Mouse (Mus musculus) MEL (cell line): ENCODE results near the gene BC035947. TPM values are rescaled to one million over a fixed set of nuclear protein-coding genes. Genes with fewer than 3 reads are reported as not detected.

ENCODE experiments used
- DNase-seq: peaks from one replicate; pipeline ENCODE4 v3.0.0; 2011; ENCODE audit warnings: low read depth, low spot score
- H3K27ac ChIP-seq: 2 replicates; pipeline ENCODE4 v1.5.1; 2012; ENCODE audit warnings: low read depth, mild to moderate bottlenecking, control low read depth, low read length, moderate library complexity; ENCODE audit not compliant: control insufficient read depth
- H3K27me3 ChIP-seq, 2 experiments: fragments of 150-350 bp in 1 of 2; sonication (generic) in 1 of 2; 2 replicates each; pipeline ENCODE4 v1.6.1; 2012; ENCODE audit warnings: low read length in 2 of 2, mild to moderate bottlenecking in 2 of 2, improper control_type of control experiment in 1 of 2, moderate library complexity in 1 of 2; ENCODE audit not compliant: insufficient read depth in 2 of 2, control insufficient read depth in 1 of 2
- H3K36me3 ChIP-seq, 2 experiments: 2 replicates each; pipeline ENCODE4 v1.6.1; 2012 to 2014; ENCODE audit warnings: low read length in 2 of 2, improper control_type of control experiment in 1 of 2, inconsistent platforms in 1 of 2, mild to moderate bottlenecking in 1 of 2; ENCODE audit not compliant: insufficient read depth in 2 of 2, control insufficient read depth in 1 of 2
- H3K4me1 ChIP-seq, 2 experiments: fragments of 150-350 bp in 1 of 2; sonication (generic) in 1 of 2; 2 replicates each; pipeline ENCODE4 v1.6.1; 2012; ENCODE audit warnings: low read length in 2 of 2, improper control_type of control experiment in 1 of 2, mild to moderate bottlenecking in 1 of 2; ENCODE audit not compliant: insufficient read depth in 2 of 2, control insufficient read depth in 1 of 2
- H3K4me3 ChIP-seq, 2 experiments: fragments of 150-350 bp in 1 of 2; sonication (generic) in 1 of 2; 2 replicates each; pipeline ENCODE4 v1.5.1; 2012; ENCODE audit warnings: low read depth in 2 of 2, low read length in 2 of 2, mild to moderate bottlenecking in 2 of 2, moderate library complexity in 2 of 2, control low read depth in 1 of 2, improper control_type of control experiment in 1 of 2; ENCODE audit not compliant: control insufficient read depth in 1 of 2, insufficient read depth in 1 of 2
- H3K79me2 ChIP-seq: 2 replicates; pipeline ENCODE4 v1.6.1; 2012; ENCODE audit warnings: mild to moderate bottlenecking, low read length, moderate library complexity; ENCODE audit not compliant: control insufficient read depth, poor library complexity, insufficient read depth
- H3K9ac ChIP-seq: 2 replicates; pipeline ENCODE4 v1.6.1; 2012; ENCODE audit warnings: low read depth, mild to moderate bottlenecking, control low read depth, low read length, moderate library complexity; ENCODE audit not compliant: control insufficient read depth, poor library complexity, severe bottlenecking
- H3K9me3 ChIP-seq: fragments of 150-350 bp; sonication (generic); replicated peaks from 2 replicates; pipeline ENCODE4 v1.6.1; 2012; ENCODE audit warnings: mild to moderate bottlenecking, low read length, improper control_type of control experiment, moderate library complexity; ENCODE audit not compliant: insufficient read depth
- BHLHE40 ChIP-seq: IDR thresholded peaks from 2 replicates; pipeline ENCODE4 v1.6.1; 2012; ENCODE audit warnings: low read depth, mild to moderate bottlenecking, inconsistent platforms, low read length, improper control_type of control experiment, borderline replicate concordance
- CHD1 ChIP-seq: IDR thresholded peaks from 2 replicates; pipeline ENCODE4 v1.6.1; 2012; ENCODE audit warnings: low read depth, mild to moderate bottlenecking, inconsistent platforms, low read length, improper control_type of control experiment
- CHD2 ChIP-seq: IDR thresholded peaks from 2 replicates; pipeline ENCODE4 v1.6.1; 2011; ENCODE audit warnings: low read length, improper control_type of control experiment
- CTCF ChIP-seq, 3 experiments: IDR thresholded peaks in 2 of 3; conservative IDR thresholded peaks in 1 of 3; 2 replicates each; pipeline ENCODE4 v1.5.1; 2011 to 2012; ENCODE audit warnings: low read length in 3 of 3, low read depth in 2 of 3, mild to moderate bottlenecking in 2 of 3, improper control_type of control experiment in 1 of 3, inconsistent platforms in 1 of 3, mixed read lengths in 1 of 3, moderate library complexity in 1 of 3; ENCODE audit not compliant: control insufficient read depth in 1 of 3, insufficient read depth in 1 of 3, poor library complexity in 1 of 3, severe bottlenecking in 1 of 3
- EP300 ChIP-seq, 2 experiments: IDR thresholded peaks; 2 replicates each; pipeline ENCODE4 v1.6.1; 2011; ENCODE audit warnings: improper control_type of control experiment in 2 of 2, low read length in 2 of 2, low read depth in 1 of 2, mild to moderate bottlenecking in 1 of 2
- ETS1 ChIP-seq: IDR thresholded peaks from 2 replicates; pipeline ENCODE4 v1.6.1; 2012; ENCODE audit warnings: low read depth, mild to moderate bottlenecking, inconsistent platforms, low read length, improper control_type of control experiment, moderate library complexity
- MXI1 ChIP-seq: IDR thresholded peaks from 2 replicates; pipeline ENCODE4 v1.6.1; 2011; ENCODE audit warnings: mild to moderate bottlenecking, low read depth, low read length, improper control_type of control experiment
- MYB ChIP-seq: IDR thresholded peaks from 2 replicates; pipeline ENCODE4 v1.6.1; 2011; ENCODE audit warnings: mild to moderate bottlenecking, low read depth, low read length, improper control_type of control experiment
- NELFE ChIP-seq: IDR thresholded peaks from 2 replicates; pipeline ENCODE4 v1.6.1; 2011; ENCODE audit warnings: low read depth, low read length, improper control_type of control experiment
- NRF1 ChIP-seq: IDR thresholded peaks from 2 replicates; pipeline ENCODE4 v1.6.1; 2014; ENCODE audit warnings: low read depth, mild to moderate bottlenecking, inconsistent platforms, low read length, improper control_type of control experiment, moderate library complexity; ENCODE audit not compliant: poor library complexity, insufficient read depth, severe bottlenecking
- POLR2AphosphoS5 ChIP-seq: IDR thresholded peaks from 2 replicates; pipeline ENCODE4 v1.6.1; 2012; ENCODE audit warnings: low read depth, borderline replicate concordance, mild to moderate bottlenecking, inconsistent platforms, low read length, moderate library complexity, mixed read lengths
- SIN3A ChIP-seq: IDR thresholded peaks from 2 replicates; pipeline ENCODE4 v1.6.1; 2012; ENCODE audit warnings: low read length, improper control_type of control experiment, inconsistent platforms
- TAL1 ChIP-seq: IDR thresholded peaks from 2 replicates; pipeline ENCODE4 v1.6.1; 2012; ENCODE audit warnings: mild to moderate bottlenecking, inconsistent platforms, low read length, moderate library complexity, mixed read lengths
- USF1 ChIP-seq: IDR thresholded peaks from 2 replicates; pipeline ENCODE4 v1.6.1; 2014; ENCODE audit warnings: low read depth, mild to moderate bottlenecking, inconsistent platforms, low read length, improper control_type of control experiment, moderate library complexity
- USF2 ChIP-seq, 2 experiments: IDR thresholded peaks; 2 replicates each; pipeline ENCODE4 v1.6.1; 2011 to 2012; ENCODE audit warnings: improper control_type of control experiment in 2 of 2, low read length in 2 of 2, borderline replicate concordance in 1 of 2, inconsistent platforms in 1 of 2, low read depth in 1 of 2, mild to moderate bottlenecking in 1 of 2; ENCODE audit not compliant: insufficient read depth in 1 of 2
- ZKSCAN1 ChIP-seq: IDR thresholded peaks from 2 replicates; pipeline ENCODE4 v1.6.1; 2012; ENCODE audit warnings: low read depth, mild to moderate bottlenecking, inconsistent platforms, low read length, improper control_type of control experiment, moderate library complexity
- ZNF384 ChIP-seq: IDR thresholded peaks from 2 replicates; pipeline ENCODE4 v1.6.1; 2012; ENCODE audit warnings: low read depth, mild to moderate bottlenecking, inconsistent platforms, low read length, improper control_type of control experiment
- polyA plus RNA-seq, 2 experiments: library from polyadenylated mRNA; stranded (reverse) in 1 of 2; unstranded in 1 of 2; fragments of >175 nt in 1 of 2; fragments of >200 nt in 1 of 2; gene quantifications; 2 replicates each; pipeline versions ENCODE4 v1.2.1 to v1.2.4; 2012; ENCODE audit warnings: low replicate concordance in 2 of 2, low read depth in 1 of 2; ENCODE audit not compliant: insufficient read length in 2 of 2, insufficient read depth in 1 of 2, missing spikeins in 1 of 2
- total RNA-seq: library from RNA; depleted of rRNA; stranded (reverse); fragments of 300-350 nt; gene quantifications from 2 replicates; pipeline ENCODE4 v1.2.3, GENCODE M21; 2012

Gene BC035947
- total and polyA plus RNA-seq, 3 experiments: not detected

GRCm38 (mm10) chr1:78538396-78538795 is 26.4 kb upstream of the BC035947 start:
- no peak overlapping the region for H3K27ac ChIP-seq
- H3K9ac ChIP-seq: no peak overlapping the region
- no peaks in the 10 kb centered on the region for H3K27me3 ChIP-seq
- TF ChIP-seq CHD2: no peak
- no peak for TF ChIP-seq MXI1
- no peak for TF ChIP-seq ZNF384
- no peak for TF ChIP-seq POLR2AphosphoS5
- TF ChIP-seq EP300 (IDR thresholded peaks at IDR 0.05; ENCODE audit: low read depth in 1 of 2, low read length in 2 of 2): no peak
- no peak for TF ChIP-seq MYB
- TF ChIP-seq TAL1: no peak
- peaks cover 0 to 4% of the 10 kb centered on the region in 2 experiments; a peak in 2 of 4 replicates for H3K4me1 ChIP-seq
- no peak overlapping the region for H3K4me3 ChIP-seq
- H3K79me2 ChIP-seq: no peaks in the 10 kb centered on the region
- DNase-seq: no peak
- no peaks in the 10 kb centered on the region for H3K36me3 ChIP-seq
- H3K9me3 ChIP-seq: no peaks in the 10 kb centered on the region

- Histone ChIP-seq H3K27me3 (no peaks in the 10 kb centered on the region), H3K4me1 (peaks cover 0 to 4% of the 10 kb centered on the region in 2 experiments; a peak in 2 of 4 replicates), H3K9ac (no peak overlapping the region), H3K36me3 (no peaks in the 10 kb centered on the region), H3K79me2 (no peaks in the 10 kb centered on the region), H3K4me3 (peak overlapping the region; percentile 39 to 67), H3K9me3 (no peaks in the 10 kb centered on the region), H3K27ac (no peak overlapping the region)
- peak; percentile 76 for DNase-seq
- TF ChIP-seq NRF1 (peak; percentile 33; the same call in 1 of the 2 replicates), SIN3A (peak; percentile 34; the same call in 1 of the 2 replicates), USF1 (peak; percentile 82), POLR2AphosphoS5 (no peak), NELFE (no peak), BHLHE40 (0 out of 2 replicates have a peak, but pooled peaks have one; percentile 7), EP300 (IDR thresholded peaks at IDR 0.05; ENCODE audit: low read depth in 1 of 2, low read length in 2 of 2) (no peak), CTCF (IDR thresholded peaks at IDR 0.05 in 2 of 3, conservative IDR thresholded peaks at IDR 0.05 in 1 of 3; ENCODE audit: control insufficient read depth in 1 of 3, insufficient read depth in 1 of 3, low read depth in 2 of 3, low read length in 3 of 3, poor library complexity in 1 of 3, severe bottlenecking in 1 of 3) (no peak), USF2 (IDR thresholded peaks at IDR 0.05; ENCODE audit: borderline replicate concordance in 1 of 2, insufficient read depth in 1 of 2, low read depth in 1 of 2, low read length in 2 of 2) (peak; percentile 19 to 47; a peak in 1 of 4 replicates), ETS1 (peak; percentile 82), ZKSCAN1 (no peak), CHD1 (no peak)
Observed at GRCm38 (mm10) chr1:78537494-78538010, 25.6 kb upstream of the BC035947 start.
